Mouse (Mus musculus) heart, embryonic 10.5 days (tissue): ENCODE results near the gene Slc15a2. TPM values are rescaled to one million over a fixed set of nuclear protein-coding genes. Genes with fewer than 3 reads are reported as not detected.

Source experiments
- DNase-seq: peaks from one replicate; pipeline ENCODE4 v3.0.0-alpha.2; 2017; ENCODE audit warnings: low spot score
- H3K27ac ChIP-seq: fragments of 300-500 bp; sonication (generic); 2 replicates; pipeline ENCODE4 v1.5.1; 2016; ENCODE audit warnings: mild to moderate bottlenecking
- H3K27me3 ChIP-seq: fragments of 300-500 bp; sonication (generic); 2 replicates; pipeline ENCODE4 v1.6.1; 2016; ENCODE audit warnings: mild to moderate bottlenecking; ENCODE audit not compliant: poor library complexity, insufficient read depth, severe bottlenecking
- H3K36me3 ChIP-seq: fragments of 300-500 bp; sonication (generic); 2 replicates; pipeline ENCODE4 v1.6.1; 2016; ENCODE audit warnings: mild to moderate bottlenecking, moderate library complexity
- H3K4me1 ChIP-seq: fragments of 300-500 bp; sonication (generic); 2 replicates; pipeline ENCODE4 v1.6.1; 2016; ENCODE audit warnings: mild to moderate bottlenecking
- H3K4me3 ChIP-seq: fragments of 300-500 bp; sonication (generic); 2 replicates; pipeline ENCODE4 v1.5.1; 2016; ENCODE audit warnings: mild to moderate bottlenecking, moderate library complexity
- H3K9me3 ChIP-seq: fragments of 300-500 bp; sonication (generic); 2 replicates; pipeline ENCODE4 v1.6.1; 2016; ENCODE audit warnings: mild to moderate bottlenecking, moderate library complexity
- WGBS: fragments of 180-500 bp; shearing (Covaris S2); methylation state at CpG from one replicate; pipeline ENCODE4 v1.1.7; 2016; 5-methylcytosine and 5-hydroxymethylcytosine counted together
- polyA plus RNA-seq: library from polyadenylated mRNA; unstranded; fragments of >200 nt; fragmentation: Nextera tagmentation; extraction: Ambion mirVana; gene quantifications from 2 replicates; pipeline ENCODE4 v1.2.1, GENCODE M21; 2016

Slc15a2 gene
- polyA plus RNA-seq, 1 experiment from 2014 or later: 1.5 TPM

DNA sequence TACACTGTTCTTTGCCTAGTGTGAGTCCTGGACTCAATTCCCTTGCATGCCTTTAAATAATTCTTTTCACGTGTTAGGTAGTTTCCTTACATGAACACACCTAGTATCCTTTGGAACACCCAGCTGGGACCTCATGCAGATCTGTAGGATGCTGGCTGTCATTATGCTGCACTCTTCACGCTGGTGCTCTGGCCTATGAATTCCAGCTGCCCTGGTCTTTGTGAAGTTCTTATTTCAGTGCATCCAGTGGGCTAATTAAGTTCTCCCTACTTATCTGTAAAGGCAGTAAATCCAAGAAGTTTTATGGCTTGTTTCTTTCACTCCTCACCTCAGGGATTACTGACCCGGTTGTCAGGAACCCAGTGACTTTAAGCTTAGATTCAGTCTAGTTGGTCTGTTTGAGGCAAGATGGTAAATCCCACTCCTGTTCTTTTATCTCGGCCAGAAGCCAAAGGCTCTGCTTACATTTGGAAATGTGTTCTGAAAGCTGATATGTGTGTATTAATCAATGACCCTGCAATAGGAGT is 45.3 kb downstream of the Slc15a2 start:
- no peaks in the 10 kb centered on the region for H3K36me3 ChIP-seq
- no peak for DNase-seq
- H3K27ac ChIP-seq: no peak overlapping the region
- no peak overlapping the region for H3K4me3 ChIP-seq
- 60% methylated on average over 4 of the region's 4 CpGs for WGBS
- H3K27me3 ChIP-seq: no peaks in the 10 kb centered on the region
- H3K4me1 ChIP-seq: no peaks in the 10 kb centered on the region
- H3K9me3 ChIP-seq: no peaks in the 10 kb centered on the region

DNA sequence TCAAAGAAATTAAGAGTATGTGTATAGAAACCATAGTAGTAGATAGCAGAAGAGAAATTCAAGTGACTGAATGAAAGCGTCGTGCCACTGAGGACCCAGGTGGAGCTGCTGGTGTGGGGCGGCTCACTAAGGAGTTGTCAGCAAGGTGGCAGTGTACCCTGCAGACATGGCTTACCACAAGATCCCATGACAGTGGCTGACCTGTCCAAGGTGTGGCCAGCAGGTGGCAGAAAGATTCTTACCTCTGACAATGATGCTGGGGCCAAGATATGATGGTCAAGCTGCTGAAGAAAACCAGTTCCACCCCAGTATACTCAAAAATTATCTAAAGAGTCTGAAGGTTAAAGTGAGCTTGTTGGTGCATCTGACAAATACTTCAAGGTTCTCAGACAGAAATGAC is 49.3 kb downstream of the Slc15a2 start:
- 77% methylated on average over 3 of the region's 3 CpGs for WGBS
- no peaks in the 10 kb centered on the region for H3K4me1 ChIP-seq
- H3K27me3 ChIP-seq: no peaks in the 10 kb centered on the region
- DNase-seq: no peak
- H3K9me3 ChIP-seq: no peaks in the 10 kb centered on the region
- no peak overlapping the region for H3K4me3 ChIP-seq
- H3K36me3 ChIP-seq: no peaks in the 10 kb centered on the region
- no peak overlapping the region for H3K27ac ChIP-seq

DNA sequence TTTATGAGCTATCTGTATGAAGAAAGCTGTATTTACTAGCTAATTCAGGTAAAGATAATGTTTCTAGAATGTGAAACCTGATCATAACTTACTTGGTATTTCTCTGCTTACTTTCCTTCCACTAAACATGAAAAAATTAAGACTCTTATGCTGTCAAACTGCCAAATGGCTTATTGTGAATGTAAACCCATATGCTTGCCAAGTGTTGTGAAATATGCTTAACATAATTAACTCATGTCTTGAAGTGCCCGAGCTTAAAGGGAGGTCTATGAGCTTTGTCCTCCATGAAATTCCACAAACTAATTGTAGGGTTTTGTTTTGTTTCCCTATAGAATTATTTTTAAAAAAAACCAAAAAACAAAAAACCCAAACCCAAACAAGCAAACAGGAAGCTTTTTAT is 50.9 kb downstream of the Slc15a2 start:
- H3K27ac ChIP-seq: no peak overlapping the region
- H3K9me3 ChIP-seq: no peaks in the 10 kb centered on the region
- DNase-seq: no peak
- WGBS: 70% methylated on average over 1 of the region's 1 CpGs
- H3K27me3 ChIP-seq: no peaks in the 10 kb centered on the region
- no peak overlapping the region for H3K4me3 ChIP-seq
- no peaks in the 10 kb centered on the region for H3K4me1 ChIP-seq
- H3K36me3 ChIP-seq: no peaks in the 10 kb centered on the region

DNA sequence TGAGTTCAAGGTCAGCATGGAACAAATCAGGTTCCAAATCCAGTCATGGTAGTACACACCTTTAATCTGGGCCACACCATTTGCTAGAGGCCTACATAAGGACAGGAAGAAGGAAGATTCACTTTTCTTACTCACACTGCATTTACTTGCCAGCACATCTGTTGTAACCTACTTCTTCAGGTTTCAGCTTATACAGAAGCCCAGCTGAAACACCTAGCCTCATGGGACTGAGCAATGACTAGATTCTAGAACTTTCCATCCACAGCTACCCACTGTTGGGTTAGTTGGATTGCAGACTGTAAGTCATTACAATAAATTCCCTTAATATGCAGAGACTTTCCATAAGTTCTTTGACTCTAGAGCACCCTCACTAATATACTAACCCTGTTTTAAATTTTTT is 52.2 kb downstream of the Slc15a2 start:
- H3K4me3 ChIP-seq: no peak overlapping the region
- H3K36me3 ChIP-seq: no peaks in the 10 kb centered on the region
- no peak for DNase-seq
- H3K27ac ChIP-seq: no peak overlapping the region
- no peaks in the 10 kb centered on the region for H3K4me1 ChIP-seq
- no peaks in the 10 kb centered on the region for H3K27me3 ChIP-seq
- H3K9me3 ChIP-seq: no peaks in the 10 kb centered on the region

DNA sequence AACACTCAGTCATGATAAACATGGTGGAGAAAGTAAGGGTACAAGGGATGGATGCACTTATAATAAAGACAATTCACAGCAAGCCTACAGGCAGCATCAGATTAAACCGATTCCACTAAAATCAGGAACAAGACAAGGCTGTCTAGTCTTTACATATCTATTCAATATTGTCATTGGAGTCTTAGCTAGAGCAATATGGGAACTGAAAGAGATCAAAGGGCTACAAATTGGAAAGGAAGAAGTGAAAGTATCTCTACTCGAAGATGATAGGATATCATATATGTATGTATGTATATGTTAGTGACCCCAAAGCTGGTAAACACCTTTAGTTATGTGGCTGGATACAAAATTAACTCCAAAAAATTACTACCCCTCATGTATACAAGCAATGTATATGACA is 55.8 kb downstream of the Slc15a2 start:
- no peaks in the 10 kb centered on the region for H3K27me3 ChIP-seq
- H3K36me3 ChIP-seq: no peaks in the 10 kb centered on the region
- H3K4me1 ChIP-seq: no peaks in the 10 kb centered on the region
- no peak for DNase-seq
- H3K27ac ChIP-seq: no peak overlapping the region
- WGBS: 78% methylated on average over 2 of the region's 2 CpGs
- no peaks in the 10 kb centered on the region for H3K9me3 ChIP-seq
- H3K4me3 ChIP-seq: no peak overlapping the region

DNA sequence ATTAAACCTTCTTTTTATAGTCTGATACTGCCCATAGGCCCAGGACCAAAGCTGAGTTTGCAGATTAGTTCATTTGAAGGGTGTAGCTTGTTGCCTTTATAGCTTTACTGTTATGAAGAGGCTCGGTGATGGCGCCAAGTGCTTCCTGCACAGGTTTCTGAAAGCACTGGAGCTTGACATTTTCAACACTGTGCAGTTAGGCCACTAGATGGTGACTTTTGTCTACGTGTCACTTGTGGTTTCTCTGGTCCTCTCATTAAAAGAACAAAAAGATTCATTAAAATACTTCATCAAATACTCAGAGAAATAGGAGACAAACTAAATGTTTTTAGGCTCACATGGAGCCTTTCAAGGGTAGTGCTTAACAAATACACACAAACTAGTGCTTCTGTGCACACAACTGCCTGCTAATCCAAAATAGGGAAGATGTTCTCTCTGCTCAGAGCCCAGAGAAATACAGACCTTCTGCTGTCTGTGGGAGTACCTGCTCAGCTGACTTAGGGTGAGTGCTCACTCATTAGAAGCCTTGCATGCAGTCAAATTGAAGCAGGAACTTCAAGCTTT is 60.8 kb downstream of the Slc15a2 start:
- no peak overlapping the region for H3K27ac ChIP-seq
- no peak overlapping the region for H3K4me3 ChIP-seq
- H3K4me1 ChIP-seq: peaks cover 9% of the 10 kb centered on the region
- DNase-seq: no peak
- H3K27me3 ChIP-seq: peaks cover 15% of the 10 kb centered on the region
- WGBS: 63% methylated on average over 3 of the region's 3 CpGs
- no peaks in the 10 kb centered on the region for H3K9me3 ChIP-seq
- no peaks in the 10 kb centered on the region for H3K36me3 ChIP-seq

DNA sequence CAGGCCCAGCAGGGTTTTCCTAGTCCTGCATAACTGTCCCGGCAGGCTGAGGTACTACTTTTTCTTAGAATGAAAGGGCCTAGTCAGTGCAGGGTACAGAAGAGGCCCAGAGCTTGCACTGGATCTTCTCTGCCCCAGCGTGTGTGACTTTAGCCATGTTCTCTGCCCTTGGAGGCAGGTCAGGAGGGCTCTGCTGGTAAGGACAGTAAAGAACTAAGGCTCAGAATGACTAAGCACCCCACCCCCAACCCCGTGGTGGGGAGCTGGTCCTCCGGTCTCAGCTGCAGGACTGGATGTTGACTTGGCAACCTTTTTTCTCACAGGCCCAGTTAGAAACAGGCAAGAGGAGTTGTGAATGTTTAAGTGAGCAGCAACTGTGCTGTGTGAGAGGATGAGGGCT is 62.0 kb downstream of the Slc15a2 start:
- Histone ChIP-seq H3K9me3 (no peaks in the 10 kb centered on the region), H3K4me3 (peak overlapping the region; percentile 44; the same call in 1 of the 2 replicates)

DNA sequence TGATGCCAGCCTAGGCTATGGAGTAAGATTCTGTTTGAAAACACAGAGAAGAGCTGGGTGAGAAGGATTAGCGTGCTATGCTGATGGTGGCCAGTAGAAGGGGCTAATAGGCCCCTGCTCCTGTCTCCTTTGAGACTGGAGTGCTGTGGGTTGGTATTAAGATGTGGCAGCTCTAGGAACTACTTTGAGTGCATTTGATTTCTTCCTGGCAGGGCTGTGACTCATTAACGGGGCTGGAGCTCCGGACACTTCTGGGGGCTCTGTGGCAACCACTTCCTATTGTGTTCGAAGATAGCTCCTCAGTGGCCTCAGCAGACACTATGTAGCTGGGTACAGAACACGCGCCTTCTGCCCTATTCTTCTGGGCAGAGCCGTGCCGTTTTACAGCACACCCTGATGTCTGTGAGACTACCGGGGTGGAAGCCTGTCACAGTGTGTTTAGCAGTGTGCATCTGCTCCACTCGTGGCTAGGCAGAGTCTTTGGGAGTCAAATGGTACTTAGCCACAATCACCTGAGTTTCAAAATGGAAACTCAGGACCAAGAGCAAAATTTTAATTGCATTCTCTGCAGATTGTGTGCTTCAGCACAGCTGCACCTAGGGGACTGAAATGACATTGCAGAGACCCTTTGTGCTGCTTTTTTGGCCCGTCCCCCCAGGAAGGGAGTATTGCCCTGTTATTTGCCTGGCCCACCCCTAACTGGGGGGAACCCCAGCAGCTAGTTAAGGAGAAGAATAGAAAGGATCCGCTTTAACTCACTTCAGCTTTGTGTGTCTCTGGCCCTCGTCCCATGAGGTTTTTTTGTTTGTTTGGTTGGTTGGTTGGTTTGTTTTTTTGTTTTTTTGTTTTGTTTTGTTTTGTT is 64.3 kb downstream of the Slc15a2 start:
- Histone ChIP-seq H3K27ac (no peak overlapping the region), H3K9me3 (no peaks in the 10 kb centered on the region), H3K27me3 (peaks cover 15% of the 10 kb centered on the region), H3K4me1 (peaks cover 9% of the 10 kb centered on the region), H3K36me3 (no peaks in the 10 kb centered on the region), H3K4me3 (no peak overlapping the region)
- 67% methylated on average over 13 of the region's 13 CpGs for WGBS
- no peak for DNase-seq

More for the DNA sequence above, 62.0 kb downstream of the Slc15a2 start:
- Histone ChIP-seq H3K27ac (no peak overlapping the region), H3K36me3 (no peaks in the 10 kb centered on the region), H3K4me1 (peaks cover 9% of the 10 kb centered on the region), H3K27me3 (peaks cover 15% of the 10 kb centered on the region)
- DNase-seq: no peak
- 18% methylated on average over 4 of the region's 4 CpGs for WGBS

DNA sequence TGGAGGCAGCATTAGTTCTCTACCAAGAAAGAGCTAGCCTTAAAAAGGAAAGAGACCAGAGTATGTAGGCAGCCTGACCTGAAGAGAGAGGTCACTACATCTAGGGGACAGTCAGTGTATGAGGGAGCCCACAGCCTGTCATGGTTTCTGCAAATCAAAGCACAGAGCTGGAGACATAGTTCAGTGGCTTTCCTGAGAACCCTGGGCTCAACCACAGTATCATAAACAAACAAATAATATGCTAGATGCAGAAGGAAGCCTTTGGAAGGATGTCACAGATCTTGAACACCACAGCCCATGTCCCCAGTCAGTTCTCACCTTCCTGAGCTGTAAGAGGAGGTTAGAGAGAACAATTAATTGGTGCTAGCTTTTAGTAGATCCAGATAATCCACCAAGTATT is 66.1 kb downstream of the Slc15a2 start:
- peaks cover 9% of the 10 kb centered on the region for H3K4me1 ChIP-seq

DNA sequence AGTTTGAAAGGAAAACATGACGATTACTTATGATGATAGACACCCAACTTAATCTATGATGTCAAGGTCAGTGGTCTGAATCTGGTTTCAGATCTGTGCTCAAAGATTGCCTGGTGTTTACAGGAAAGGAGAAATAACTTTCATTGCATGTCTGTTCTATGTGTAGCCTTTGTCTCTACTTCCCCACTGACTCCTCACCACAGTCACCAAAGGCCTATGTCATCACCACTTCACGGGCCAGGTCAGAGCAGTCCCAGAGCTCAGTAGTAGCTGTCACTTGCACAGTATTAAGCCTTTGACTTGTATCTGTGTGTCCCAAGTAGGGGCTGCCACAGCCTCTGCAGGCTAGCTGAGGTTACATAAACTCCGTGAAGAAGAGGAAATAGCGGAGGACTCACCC is 67.3 kb downstream of the Slc15a2 start:
- no peak for DNase-seq
- no peaks in the 10 kb centered on the region for H3K36me3 ChIP-seq
- H3K4me1 ChIP-seq: peaks cover 5% of the 10 kb centered on the region
- H3K9me3 ChIP-seq: no peaks in the 10 kb centered on the region
- H3K4me3 ChIP-seq: no peak overlapping the region
- 79% methylated on average over 4 of the region's 4 CpGs for WGBS
- no peak overlapping the region for H3K27ac ChIP-seq
- peaks cover 15% of the 10 kb centered on the region for H3K27me3 ChIP-seq

More for the DNA sequence above, 66.1 kb downstream of the Slc15a2 start:
- no peak overlapping the region for H3K27ac ChIP-seq
- peaks cover 15% of the 10 kb centered on the region for H3K27me3 ChIP-seq
- no peak overlapping the region for H3K4me3 ChIP-seq
- H3K9me3 ChIP-seq: no peaks in the 10 kb centered on the region
- DNase-seq: no peak
- H3K36me3 ChIP-seq: no peaks in the 10 kb centered on the region

DNA sequence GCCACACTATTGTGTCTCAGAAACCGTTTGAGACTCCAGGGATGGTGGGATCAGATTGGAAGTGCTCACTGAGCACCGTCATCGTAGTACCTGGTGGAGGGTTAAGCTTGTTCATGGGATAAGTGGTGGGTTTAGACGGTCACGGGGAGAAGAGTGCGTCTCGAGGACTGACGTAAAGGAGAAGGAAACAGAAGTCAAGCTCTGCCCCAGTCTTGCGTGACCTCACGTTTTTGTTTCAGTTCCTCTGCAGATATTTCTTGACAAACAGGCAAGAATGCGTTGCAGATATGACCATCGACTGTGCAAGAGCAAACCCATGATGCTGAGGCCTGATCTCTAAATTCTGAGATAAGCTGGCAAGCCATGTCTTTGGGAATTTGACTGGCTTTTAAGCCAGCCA is 73.0 kb downstream of the Slc15a2 start:
- Histone ChIP-seq H3K4me1 (no peaks in the 10 kb centered on the region), H3K9me3 (no peaks in the 10 kb centered on the region), H3K4me3 (no peak overlapping the region), H3K27me3 (no peaks in the 10 kb centered on the region), H3K36me3 (no peaks in the 10 kb centered on the region), H3K27ac (no peak overlapping the region)
- no peak for DNase-seq
- 84% methylated on average over 12 of the region's 12 CpGs for WGBS

DNA sequence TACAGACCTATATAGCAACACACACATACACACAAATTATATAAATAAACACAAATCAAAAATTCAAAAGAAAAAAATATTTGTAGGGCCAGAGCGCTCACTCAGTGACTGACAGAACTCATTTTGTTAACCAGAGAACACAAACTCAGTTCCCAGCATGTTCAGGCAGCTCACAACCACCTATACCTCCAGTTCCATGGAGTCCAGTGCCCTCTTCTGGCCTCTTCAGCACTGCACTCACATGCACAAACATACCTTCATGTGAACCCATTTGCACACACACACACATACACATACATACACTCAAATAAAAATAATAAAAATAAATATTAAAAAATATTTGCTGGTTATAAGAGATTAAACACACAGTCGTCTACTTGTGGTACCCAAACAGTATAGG is 74.0 kb downstream of the Slc15a2 start:
- H3K4me3 ChIP-seq: no peak overlapping the region
- no peak overlapping the region for H3K27ac ChIP-seq
- no peaks in the 10 kb centered on the region for H3K9me3 ChIP-seq

DNA sequence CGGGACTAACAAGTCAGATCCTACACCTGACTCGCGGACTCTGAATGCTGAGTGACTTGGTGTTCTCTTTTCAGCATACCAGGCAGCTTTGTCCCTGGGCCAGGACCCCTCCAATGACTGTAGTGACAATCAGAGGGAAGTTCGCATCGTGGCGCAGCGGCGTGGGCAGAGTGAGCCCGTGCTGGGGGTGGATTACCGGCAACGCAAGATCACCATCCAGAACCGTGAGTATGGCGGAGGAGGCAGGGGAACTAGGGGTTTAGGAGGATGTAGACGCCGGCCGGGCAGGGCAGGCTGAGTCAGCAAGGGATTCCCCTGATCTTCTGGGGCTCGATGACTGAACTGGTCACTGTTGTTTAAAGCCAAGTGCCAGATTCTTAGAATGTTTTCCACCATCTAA is 75.4 kb downstream of the Slc15a2 start:
- H3K27ac ChIP-seq: no peak overlapping the region
- no peaks in the 10 kb centered on the region for H3K27me3 ChIP-seq
- no peaks in the 10 kb centered on the region for H3K9me3 ChIP-seq
- H3K36me3 ChIP-seq: no peaks in the 10 kb centered on the region
- 88% methylated on average over 17 of the region's 17 CpGs for WGBS
- H3K4me3 ChIP-seq: no peak overlapping the region
- DNase-seq: no peak
- no peaks in the 10 kb centered on the region for H3K4me1 ChIP-seq

More for the DNA sequence above, 74.0 kb downstream of the Slc15a2 start:
- Histone ChIP-seq H3K4me1 (no peaks in the 10 kb centered on the region), H3K36me3 (no peaks in the 10 kb centered on the region), H3K27me3 (no peaks in the 10 kb centered on the region)
- DNase-seq: no peak
- WGBS: 92% methylated on average over 2 of the region's 2 CpGs
